Mouse (Mus musculus): ENCODE measurements around the gene BC052040.

DNA sequence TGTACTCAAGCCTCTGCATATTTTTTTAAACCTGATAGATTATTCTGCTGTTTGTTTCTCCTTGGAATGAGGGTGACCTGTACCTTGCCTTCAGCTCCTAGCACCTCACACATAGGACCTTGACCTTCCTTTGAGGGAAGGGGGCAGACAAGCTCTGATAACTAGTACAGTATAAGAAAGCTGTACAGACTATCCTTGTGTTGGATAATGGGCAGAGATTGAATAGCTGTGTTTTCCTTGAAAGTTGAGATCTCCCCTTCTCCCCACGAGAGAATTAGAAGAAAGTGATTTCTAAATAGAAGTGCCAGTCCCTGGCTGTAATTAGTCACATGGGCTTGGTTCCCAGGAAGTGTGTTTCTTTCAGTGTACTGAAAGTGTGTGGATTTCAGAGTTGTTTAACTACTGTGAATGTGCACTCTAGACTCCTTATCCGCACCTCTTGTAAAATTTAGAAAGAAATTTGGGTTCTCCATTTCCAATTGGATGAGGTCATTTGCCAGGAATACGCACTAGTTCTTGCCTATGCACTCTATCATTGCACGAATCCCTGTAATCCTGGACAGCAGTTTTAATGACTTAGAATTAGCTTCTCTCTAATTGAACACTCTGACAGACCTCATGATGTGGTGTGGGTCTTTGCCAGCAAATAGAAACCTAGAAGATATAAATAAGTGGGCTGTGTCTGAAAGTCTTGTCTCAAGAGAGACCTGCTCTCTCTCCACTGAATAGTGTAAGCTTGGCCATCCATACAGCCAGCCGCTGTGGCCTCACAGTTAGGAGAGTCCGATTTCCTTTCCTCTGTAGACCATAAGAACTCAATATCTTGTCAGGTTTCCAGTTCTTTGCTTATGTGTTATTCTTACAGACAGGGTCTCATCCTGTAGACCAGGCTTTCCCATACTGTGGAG is 79.0 kb downstream of the BC052040 start:
- no peak for TF ChIP-seq MAFK (IDR thresholded peaks at IDR 0.05; ENCODE audit: insufficient read depth, low read depth, low read length)
- no peak for TF ChIP-seq HCFC1 (IDR thresholded peaks at IDR 0.05; ENCODE audit: borderline replicate concordance, insufficient read depth, low read length)
